Mouse (Mus musculus) ES-Bruce4 (cell line): ENCODE measurements at regions not wholly inside any gene's neighbourhood (a gene's known extent, or its start where the extent isn't known, plus 50 kb on each side); places are given as distances from the start of the nearest gene placed in this dataset.

Source experiments
- CTCF ChIP-seq: IDR thresholded peaks from one replicate; pipeline ENCODE4 v1.8.1; 2011; ENCODE audit warnings: low read depth, low read length
- EP300 ChIP-seq: IDR thresholded peaks from 2 replicates; pipeline ENCODE4 v1.6.1; 2011; ENCODE audit warnings: low read depth, low read length; ENCODE audit not compliant: insufficient read depth

DNA sequence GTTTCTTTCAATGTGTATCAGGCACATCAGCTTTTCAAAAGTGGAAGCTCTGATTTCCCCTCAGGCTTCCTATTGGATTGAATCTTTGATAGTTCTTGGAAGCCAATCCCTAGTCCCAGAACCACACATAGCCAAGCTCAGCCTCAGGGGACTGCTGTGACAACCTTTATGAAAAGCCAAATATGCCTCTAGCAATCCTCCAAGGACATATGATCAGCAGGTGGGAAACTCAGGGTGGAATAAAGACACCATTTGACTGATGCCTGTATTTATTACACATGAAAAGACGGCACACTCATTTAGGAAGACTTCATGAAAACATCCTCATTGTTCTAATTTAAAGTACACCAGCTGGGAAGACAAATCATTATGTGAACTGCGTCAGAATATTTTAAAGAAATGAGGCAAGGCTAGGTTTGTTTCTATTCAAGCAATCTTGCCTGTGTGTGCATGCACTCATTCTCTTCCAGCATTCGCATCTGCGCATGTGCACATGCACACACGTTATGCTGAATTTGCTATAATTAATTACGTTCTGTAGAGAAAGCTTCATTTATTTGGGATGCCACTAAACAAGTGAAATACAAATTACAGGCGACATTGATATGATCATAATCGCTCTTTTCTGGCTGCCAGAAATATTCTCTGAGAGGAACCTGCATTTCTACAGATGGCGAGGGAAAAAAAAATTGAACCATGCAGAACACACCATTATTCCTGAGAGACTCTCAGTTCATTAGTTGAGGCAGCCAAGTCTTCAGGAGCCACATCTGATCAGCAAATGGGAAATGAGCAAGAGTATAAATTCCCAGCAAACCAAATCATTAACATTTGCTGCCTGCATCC, 556.6 kb upstream of the Sema6d start:
- no peak for TF ChIP-seq CTCF
- no peak for TF ChIP-seq EP300
